Mouse (Mus musculus) lung, postnatal 10 days (tissue): ENCODE results near the gene Emc1.
"Not testable (repeated sequence)": the region's sequence is repeated elsewhere in the genome, so short reads cannot be mapped to it uniquely, and the experiment has no call there.

Source experiments
- DNase-seq: peaks from one replicate; pipeline ENCODE4 v3.0.0; 2021

Emc1 gene

GRCm38 (mm10) chr4:139360761-139361548 lies 8.6 kb downstream of the Emc1 start:
- DNase-seq = no peak

DNA sequence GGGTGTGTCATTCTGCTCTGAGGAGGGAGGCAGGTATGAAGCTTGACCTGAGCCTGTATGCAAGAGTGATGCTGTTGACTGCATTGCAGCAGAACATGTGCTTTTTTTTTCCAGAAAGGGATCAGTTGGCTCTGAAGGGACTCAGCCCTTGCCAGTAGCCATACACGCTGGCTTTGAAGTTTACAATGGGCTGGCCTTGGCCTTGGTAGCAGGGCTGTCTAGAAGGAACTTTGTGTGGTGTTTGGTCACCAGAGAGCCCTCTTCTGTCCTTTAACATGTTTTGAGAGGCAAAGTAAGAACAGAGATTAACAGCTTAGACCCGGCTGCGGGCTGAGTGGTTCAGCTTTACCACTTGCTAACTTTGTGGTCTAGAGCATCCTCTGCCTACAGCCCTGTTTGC lies 14.9 kb downstream of the Emc1 start:
- DNase-seq = no peak

- DNase-seq = no peak
Measured at GRCm38 (mm10) chr4:139368038-139368437, 15.7 kb downstream of the Emc1 start.

DNA sequence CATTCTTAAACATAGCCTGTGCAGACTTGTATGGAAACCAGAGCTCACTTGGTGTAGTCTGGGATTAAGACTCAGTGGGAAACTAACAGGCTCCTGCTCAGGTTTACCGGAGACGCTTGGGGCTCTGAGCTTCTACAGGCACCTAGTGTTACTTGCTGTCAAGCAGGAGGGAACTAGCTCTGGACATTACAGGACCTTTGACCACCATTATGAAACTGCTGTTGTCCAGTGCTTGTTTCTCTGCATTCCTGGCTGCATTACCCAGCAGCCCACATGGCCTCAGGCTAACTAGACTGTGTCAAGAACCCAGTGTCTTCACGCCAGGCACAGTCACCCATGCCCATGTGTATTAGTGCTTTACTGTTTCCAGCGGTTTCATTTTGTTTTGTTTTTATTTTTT lies 20.7 kb downstream of the Emc1 start:
- DNase-seq = no peak

GRCm38 (mm10) chr4:139373531-139373930 lies 21.1 kb downstream of the Emc1 start:
- DNase-seq = no peak

DNA sequence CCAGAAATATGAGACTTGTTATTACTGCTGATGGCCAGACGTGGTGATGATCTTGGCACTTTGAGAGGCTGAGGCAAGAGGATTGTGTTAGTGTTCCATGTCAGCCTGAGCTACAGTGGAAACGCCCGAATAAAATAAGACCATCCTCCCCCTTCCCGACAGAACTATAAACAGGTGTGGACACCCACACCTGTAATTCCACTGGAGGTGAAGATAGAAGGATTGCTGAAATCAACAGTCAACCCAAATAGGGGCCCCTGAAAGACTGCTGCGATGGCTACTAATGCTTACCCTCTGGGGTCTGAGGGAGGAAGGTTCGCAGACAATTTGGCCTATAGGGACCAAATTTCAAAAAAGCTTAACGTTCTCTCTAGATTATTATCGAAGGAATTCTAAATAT lies 27.3 kb downstream of the Emc1 start:
- DNase-seq = no peak

- DNase-seq = peak; percentile 99
Measured at GRCm38 (mm10) chr4:139380207-139380748, 27.9 kb downstream of the Emc1 start.

GRCm38 (mm10) chr4:139380775-139381451 lies 28.5 kb downstream of the Emc1 start:
- DNase-seq = no peak

- DNase-seq = no peak
Measured at GRCm38 (mm10) chr4:139381452-139381845, 29.1 kb downstream of the Emc1 start.

GRCm38 (mm10) chr4:139382231-139382630 lies 29.8 kb downstream of the Emc1 start:
- no peak for DNase-seq

- not testable (repeated sequence) for DNase-seq
Measured at GRCm38 (mm10) chr4:139385841-139386240, 33.5 kb downstream of the Emc1 start.

DNA sequence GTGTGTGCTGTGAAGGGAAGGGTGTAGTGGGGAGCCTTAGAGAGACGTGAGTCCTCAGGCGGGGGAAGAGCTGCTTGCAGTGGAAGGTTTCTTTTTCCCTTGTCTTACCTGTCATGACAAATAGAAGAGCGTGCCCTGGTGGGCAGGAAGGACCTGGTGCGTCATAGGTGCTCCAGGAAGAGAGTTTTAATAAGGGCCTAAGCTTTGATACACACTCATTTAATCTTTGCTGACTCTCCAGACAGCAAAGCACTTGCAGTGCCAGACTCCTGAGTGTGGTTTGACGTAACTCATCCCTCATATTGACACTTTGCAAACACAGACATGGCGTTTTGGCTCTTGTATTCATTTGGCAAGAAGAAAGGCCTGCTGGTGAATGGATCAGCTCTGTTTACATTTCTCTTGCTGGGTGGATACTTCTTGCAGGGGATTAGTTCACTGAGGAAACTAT lies 34.5 kb downstream of the Emc1 start:
- peak; percentile 90 for DNase-seq

GRCm38 (mm10) chr4:139389557-139389956 lies 37.2 kb downstream of the Emc1 start:
- no peak for DNase-seq

DNA sequence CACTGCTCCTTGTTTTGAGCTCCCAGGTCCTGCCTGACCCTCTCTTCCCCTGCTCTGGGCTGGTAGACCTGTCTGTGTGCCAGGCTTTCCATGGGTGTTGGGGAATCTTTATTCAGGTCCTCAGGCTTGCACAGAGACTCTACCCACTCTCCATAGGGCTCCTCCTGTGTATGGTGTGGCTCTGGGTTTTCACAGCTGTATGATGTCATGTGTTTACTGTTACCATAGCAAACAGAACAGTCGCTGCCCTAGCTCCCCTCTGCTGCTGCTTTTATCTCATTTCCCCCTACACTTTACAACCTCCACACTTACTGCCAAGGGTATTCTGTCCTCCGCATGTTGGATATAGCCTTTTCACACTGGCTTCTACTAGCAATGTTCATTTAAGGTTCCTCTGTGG lies 43.0 kb downstream of the Emc1 start:
- peak; percentile 14 for DNase-seq

DNA sequence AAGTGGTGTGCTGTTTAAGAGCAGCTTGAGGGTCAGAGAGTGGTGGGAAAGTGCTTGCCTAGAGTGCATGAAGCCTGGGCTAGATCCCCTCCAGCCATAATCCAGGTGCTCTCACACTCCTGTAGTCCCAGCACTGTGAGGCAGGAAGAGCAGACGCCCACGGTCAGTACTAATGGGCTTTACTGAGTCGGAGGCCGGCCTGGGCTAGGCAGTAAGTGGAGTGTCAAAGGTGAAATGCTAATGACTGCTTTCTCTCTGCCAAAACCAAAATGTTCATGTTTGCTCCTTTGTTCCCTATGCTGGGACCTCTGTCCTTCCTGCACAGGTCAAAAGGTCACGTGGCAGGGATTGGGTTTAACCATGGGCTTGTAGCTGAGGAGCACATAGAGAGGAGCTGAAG lies 48.1 kb downstream of the Emc1 start:
- no peak for DNase-seq

DNA sequence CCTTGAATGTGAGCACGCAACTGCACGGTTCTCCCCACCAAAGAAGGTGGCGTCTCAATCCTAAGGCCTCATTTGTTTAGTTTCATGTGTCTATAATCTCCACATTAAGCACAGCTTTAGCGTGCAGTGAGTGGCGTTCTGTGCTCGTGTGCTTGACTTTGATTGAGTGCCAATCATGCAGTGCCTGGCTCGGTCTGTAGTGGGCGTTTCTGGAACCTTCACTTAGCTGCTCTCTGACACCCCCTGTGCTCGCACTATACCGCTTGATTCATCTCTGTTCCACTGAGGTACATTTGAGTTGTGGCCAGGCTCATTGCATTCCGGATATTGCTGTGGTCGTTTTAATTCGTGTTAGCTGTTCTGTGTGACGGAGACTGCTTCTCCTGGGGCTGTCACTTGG lies 50.8 kb downstream of the Emc1 start:
- no peak for DNase-seq

- DNase-seq = no peak
Measured at GRCm38 (mm10) chr4:139411351-139411750, 59.0 kb downstream of the Emc1 start.

DNA sequence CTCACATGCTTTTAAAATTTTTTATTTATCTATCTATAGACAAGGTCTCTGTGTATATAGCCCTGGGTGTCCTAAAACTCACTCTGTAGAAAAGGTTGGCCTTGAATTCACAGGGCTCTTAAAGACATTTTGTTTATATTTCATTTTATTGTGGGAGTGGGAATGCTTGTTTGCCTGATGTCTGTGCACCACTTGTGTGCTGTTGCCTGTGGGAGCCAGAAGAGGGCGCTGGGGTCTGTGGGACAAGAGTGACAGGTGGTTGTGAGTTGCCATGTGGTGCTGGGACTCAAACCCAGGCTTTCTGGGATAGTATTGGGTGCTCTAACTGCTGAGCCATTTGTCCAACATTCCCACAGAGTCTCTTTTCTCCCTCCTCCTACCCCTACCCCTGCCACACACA lies 65.5 kb downstream of the Emc1 start:
- no peak for DNase-seq

GRCm38 (mm10) chr4:139421621-139422020 lies 69.2 kb downstream of the Emc1 start:
- DNase-seq = no peak

DNA sequence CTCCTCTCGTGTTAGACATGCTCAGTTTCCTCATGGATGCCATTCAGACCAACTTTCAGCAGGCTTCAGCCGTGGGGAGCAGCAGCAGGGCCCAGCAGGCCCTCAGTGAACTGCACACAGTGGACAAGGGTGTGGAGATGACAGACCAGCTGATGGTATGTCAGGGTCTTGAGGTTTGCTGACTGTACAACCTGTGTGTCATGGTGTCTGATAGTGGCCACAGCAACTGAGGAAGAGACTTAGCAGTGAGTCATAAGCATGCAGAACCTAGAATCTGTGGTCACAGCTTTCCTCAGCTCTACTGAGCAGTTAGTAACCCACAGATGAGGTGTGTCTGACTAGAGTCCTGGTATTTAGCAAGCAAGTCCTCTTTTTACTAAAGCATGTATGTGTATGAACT lies 70.0 kb downstream of the Emc1 start:
- no peak for DNase-seq

DNA sequence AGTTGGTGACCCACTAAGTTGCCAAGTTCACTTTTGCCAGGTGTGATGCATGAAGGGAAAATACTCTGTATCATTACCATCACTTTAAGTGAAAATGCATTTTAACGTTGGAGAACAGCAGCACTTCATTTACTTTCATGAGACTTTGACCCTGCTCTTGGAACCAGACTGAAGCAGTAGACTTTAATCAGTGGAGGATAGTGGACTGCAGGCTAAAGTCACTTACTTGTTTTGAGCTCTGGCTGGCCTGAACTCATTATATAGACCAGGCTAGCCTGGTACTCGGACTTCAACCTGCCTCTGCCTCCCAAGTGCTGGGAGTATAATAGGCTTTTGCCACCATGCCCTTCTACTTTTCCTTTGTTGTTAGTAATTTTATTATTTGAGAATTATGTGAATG lies 70.9 kb downstream of the Emc1 start:
- no peak for DNase-seq
